Comparison of ENCODE assay signal across 28 mouse cellular contexts in genomic region chr2:63706643-63707042, GRCm38 (mm10).
"Had no signal": no experiment of that assay in that cellular context is flagged by ENCODE, and none has a peak within 500 bp of the region (broad histone marks: within the 10 kb centered on the region; RNA-seq: fewer than 3 reads in every experiment).

No protein-coding gene starts in this region.

- H3K36me3 ChIP-seq: heart, embryonic 13.5 days; heart, embryonic 15.5 days; hindbrain, embryonic 13.5 days; hindbrain, embryonic 15.5 days; kidney, embryonic 15.5 days; limb, embryonic 10.5 days; limb, embryonic 12.5 days; liver, embryonic 13.5 days; liver, embryonic 15.5 days had no signal

- H3K4me2 ChIP-seq: heart, embryonic 11.5 days; heart, embryonic 13.5 days; heart, embryonic 15.5 days; hindbrain, embryonic 13.5 days; hindbrain, embryonic 15.5 days; kidney, embryonic 15.5 days; limb, embryonic 12.5 days; liver, embryonic 11.5 days; liver, embryonic 13.5 days; liver, embryonic 15.5 days had no signal

- H3K9me3 ChIP-seq: heart, embryonic 13.5 days; heart, embryonic 15.5 days; hindbrain, embryonic 13.5 days; hindbrain, embryonic 15.5 days; kidney, embryonic 15.5 days; limb, embryonic 10.5 days; limb, embryonic 12.5 days; liver, embryonic 13.5 days; liver, embryonic 15.5 days had no signal

- H3K27ac ChIP-seq: heart, adult 2 months; heart, embryonic 13.5 days; heart, embryonic 15.5 days; hindbrain, embryonic 13.5 days; hindbrain, embryonic 15.5 days; hindbrain, postnatal 0 days; kidney, embryonic 15.5 days; kidney, postnatal 0 days; limb, embryonic 10.5 days; limb, embryonic 12.5 days; liver, embryonic 13.5 days; liver, embryonic 15.5 days had no signal

- DNase-seq: gastrocnemius, postnatal 14 days; gastrocnemius, postnatal 36 days; heart, adult 11 months; heart, adult 2 months; heart, postnatal 14 days; heart, postnatal 36 days; kidney, adult 11 months; kidney, adult 2 months; kidney, adult 9 months; kidney, postnatal 14 days; kidney, postnatal 36 days; layer of hippocampus, adult 9-11 months; layer of hippocampus, postnatal 36 days; liver; liver, embryonic 13.5 days had no signal

- H3K27me3 ChIP-seq: heart, embryonic 13.5 days; heart, embryonic 15.5 days; hindbrain, embryonic 13.5 days; hindbrain, embryonic 15.5 days; kidney, embryonic 15.5 days; limb, embryonic 12.5 days; liver, embryonic 13.5 days; liver, embryonic 15.5 days had no signal

- H3K9ac ChIP-seq: heart, embryonic 13.5 days; heart, embryonic 15.5 days; hindbrain, embryonic 13.5 days; hindbrain, embryonic 15.5 days; kidney, embryonic 15.5 days; limb, embryonic 12.5 days; liver, embryonic 13.5 days; liver, embryonic 15.5 days had no signal

- H3K4me3 ChIP-seq: heart, adult 2 months; heart, embryonic 13.5 days; heart, embryonic 15.5 days; hindbrain, embryonic 13.5 days; hindbrain, embryonic 15.5 days; kidney, embryonic 15.5 days; limb, embryonic 10.5 days; limb, embryonic 12.5 days; liver, embryonic 13.5 days; liver, embryonic 15.5 days had no signal

- H3K4me1 ChIP-seq: liver, embryonic 13.5 days had no signal

- ATAC-seq: hindbrain, postnatal 0 days; intestine, embryonic 16.5 days had no signal
